Mouse (Mus musculus) heart, embryonic 11.5 days (tissue): ENCODE results near the gene Zfp235. TPM values are rescaled to one million over a fixed set of nuclear protein-coding genes. Genes with fewer than 3 reads are reported as not detected.

Experiments
- ATAC-seq: fragments of 200-750 bp; cut with Nextera tagmentation; replicated peaks from 2 replicates; pipeline ENCODE4 v1.8.0; 2017; ENCODE audit warnings: moderate library complexity; ENCODE audit not compliant: insufficient number of reproducible peaks, low FRiP score, low TSS enrichment
- H3K27ac ChIP-seq: fragments of 300-500 bp; sonication (generic); 2 replicates; pipeline ENCODE4 v1.5.1; 2014; ENCODE audit warnings: mild to moderate bottlenecking, low read depth, low read length
- H3K27me3 ChIP-seq: fragments of 300-500 bp; sonication (generic); 2 replicates; pipeline ENCODE4 v1.6.1; 2014; ENCODE audit warnings: mild to moderate bottlenecking, low read length, mixed read lengths; ENCODE audit not compliant: control insufficient read depth, insufficient read depth
- H3K36me3 ChIP-seq: fragments of 300-500 bp; sonication (generic); 2 replicates; pipeline ENCODE4 v1.6.1; 2014; ENCODE audit warnings: mild to moderate bottlenecking, low read length, moderate library complexity, mixed read lengths; ENCODE audit not compliant: control insufficient read depth, insufficient read depth
- H3K4me1 ChIP-seq: fragments of 300-500 bp; sonication (generic); 2 replicates; pipeline ENCODE4 v1.6.1; 2014; ENCODE audit warnings: low read length; ENCODE audit not compliant: control insufficient read depth, insufficient read depth
- H3K4me2 ChIP-seq: fragments of 300-500 bp; sonication (generic); 2 replicates; pipeline ENCODE4 v1.6.1; 2014; ENCODE audit warnings: mild to moderate bottlenecking, moderate library complexity
- H3K4me3 ChIP-seq: fragments of 300-500 bp; sonication (generic); 2 replicates; pipeline ENCODE4 v1.5.1; 2014; ENCODE audit warnings: low read depth, low read length
- H3K9ac ChIP-seq: fragments of 300-500 bp; sonication (generic); 2 replicates; pipeline ENCODE4 v1.6.1; 2014; ENCODE audit warnings: mild to moderate bottlenecking, low read depth, low read length, moderate library complexity
- H3K9me3 ChIP-seq: fragments of 300-500 bp; sonication (generic); replicated peaks from 2 replicates; pipeline ENCODE4 v1.6.1; 2016; ENCODE audit warnings: low read length; ENCODE audit not compliant: control insufficient read depth
- WGBS: fragments of 180-500 bp; shearing (Covaris S2); extraction: QIAGEN DNeasy Blood & Tissue Kit; methylation state at CpG from one replicate; pipeline ENCODE4 v1.1.7; 2014; ENCODE audit not compliant: insufficient replicate concordance; 5-methylcytosine and 5-hydroxymethylcytosine counted together
- polyA plus RNA-seq: library from polyadenylated mRNA; unstranded; fragments of >200 nt; fragmentation: Nextera tagmentation; extraction: Ambion mirVana; gene quantifications from 2 replicates; pipeline ENCODE4 v1.2.1, GENCODE M21; 2014

The Zfp235 gene
- 7.7 and 10.6 TPM in 2 replicates for polyA plus RNA-seq

GRCm38 (mm10) chr7:24133996-24134828, at the start of gene Zfp235:
Zfp235 (plus strand) TSS chr7:24134169.
- Histone ChIP-seq H3K36me3 (peaks cover 10% of the 10 kb centered on the region), H3K4me3 (peak within 1 kb of the TSS; percentile 77), H3K27ac (no peak within 1 kb of the TSS), H3K9me3 (no peaks in the 10 kb centered on the region), H3K4me2 (peak within 1 kb of the TSS; percentile 81), H3K27me3 (no peaks in the 10 kb centered on the region), H3K9ac (peak within 1 kb of the TSS; percentile 82), H3K4me1 (0 out of 2 replicates have a peak, but pooled peaks cover 3% of the 10 kb centered on the region)
- 3% methylated on average over 32 of the region's 32 CpGs for WGBS
- ATAC-seq, result peak; percentile 88

DNA sequence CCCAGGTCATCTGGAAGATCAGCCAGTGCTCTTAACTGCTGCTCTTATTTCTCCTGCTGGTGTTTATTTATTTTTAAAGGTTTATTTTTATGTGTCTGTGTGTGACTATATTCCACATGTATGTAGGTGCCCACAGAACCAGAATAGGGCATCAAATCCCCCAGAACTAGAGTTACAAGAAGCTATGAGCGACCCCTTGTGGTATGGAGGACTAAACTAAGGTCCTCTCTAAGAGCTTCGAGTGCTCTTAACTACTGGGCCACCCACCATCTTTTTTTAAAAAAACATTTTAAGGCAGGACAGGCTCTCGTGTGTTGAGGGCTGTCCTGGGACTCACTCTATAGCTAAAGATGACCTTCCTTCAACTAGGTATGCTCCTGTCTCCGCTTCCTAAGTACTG, 47.1 kb upstream of the Zfp235 start:
- no peak overlapping the region for H3K27ac ChIP-seq
- no peak overlapping the region for H3K9ac ChIP-seq
- ATAC-seq, result no peak
- no peak overlapping the region for H3K4me3 ChIP-seq
- 91% methylated on average over 4 of the region's 4 CpGs for WGBS
- no peak overlapping the region for H3K4me2 ChIP-seq
- H3K36me3 ChIP-seq, result peaks cover 22% of the 10 kb centered on the region
- peaks cover 2% of the 10 kb centered on the region for H3K9me3 ChIP-seq
- no peaks in the 10 kb centered on the region for H3K27me3 ChIP-seq
- peaks cover 11% of the 10 kb centered on the region for H3K4me1 ChIP-seq

DNA sequence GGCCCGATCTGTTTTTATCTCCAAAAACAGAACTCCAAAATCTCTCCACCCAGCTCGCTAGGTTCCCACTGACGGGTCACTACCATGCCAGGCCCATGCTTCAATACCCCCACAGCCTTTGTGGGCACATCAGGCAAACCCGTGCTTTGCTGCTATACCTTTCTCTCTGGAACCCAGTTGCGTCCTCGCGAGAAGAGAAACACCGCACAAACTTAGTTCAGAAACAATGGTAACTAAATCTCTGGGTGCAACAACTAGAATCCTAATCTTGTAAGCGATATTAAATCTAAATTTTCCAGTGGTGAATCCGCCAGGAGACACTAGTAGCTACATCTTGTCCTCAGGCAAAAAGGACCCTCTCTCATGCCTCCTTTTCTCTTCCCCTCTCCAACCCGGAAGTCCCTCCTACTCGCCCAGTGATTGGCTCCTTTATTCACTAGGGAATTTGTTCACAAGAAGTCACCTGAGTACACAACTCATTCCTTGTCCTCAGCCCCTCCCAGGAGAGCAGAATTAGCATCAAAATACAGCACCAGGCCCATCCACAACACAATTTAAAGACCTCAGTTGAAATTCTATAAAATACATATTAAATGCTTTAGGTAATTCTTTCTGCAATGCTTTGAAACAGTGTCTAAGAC, 46.4 kb upstream of the Zfp235 start:
- ATAC-seq, result no peak
- peaks cover 8% of the 10 kb centered on the region for H3K4me1 ChIP-seq
- H3K9ac ChIP-seq, result no peak overlapping the region
- H3K27me3 ChIP-seq, result no peaks in the 10 kb centered on the region
- no peak overlapping the region for H3K4me3 ChIP-seq
- H3K36me3 ChIP-seq, result peaks cover 22% of the 10 kb centered on the region
- no peaks in the 10 kb centered on the region for H3K9me3 ChIP-seq
- H3K4me2 ChIP-seq, result no peak overlapping the region
- WGBS, result 95% methylated on average over 12 of the region's 12 CpGs
- no peak overlapping the region for H3K27ac ChIP-seq

- no peak; the same call in 1 of the 2 replicates for ATAC-seq
- Histone ChIP-seq H3K4me2 (no peak overlapping the region), H3K27me3 (no peaks in the 10 kb centered on the region), H3K4me1 (no peaks in the 10 kb centered on the region), H3K36me3 (peaks cover 86% of the 10 kb centered on the region), H3K9me3 (peaks cover 77% of the 10 kb centered on the region), H3K4me3 (no peak overlapping the region), H3K27ac (no peak overlapping the region), H3K9ac (no peak overlapping the region)
- WGBS, result 94% methylated on average over 9 of the region's 9 CpGs
Measured at GRCm38 (mm10) chr7:24104403-24104802, 29.6 kb upstream of the Zfp235 start.

DNA sequence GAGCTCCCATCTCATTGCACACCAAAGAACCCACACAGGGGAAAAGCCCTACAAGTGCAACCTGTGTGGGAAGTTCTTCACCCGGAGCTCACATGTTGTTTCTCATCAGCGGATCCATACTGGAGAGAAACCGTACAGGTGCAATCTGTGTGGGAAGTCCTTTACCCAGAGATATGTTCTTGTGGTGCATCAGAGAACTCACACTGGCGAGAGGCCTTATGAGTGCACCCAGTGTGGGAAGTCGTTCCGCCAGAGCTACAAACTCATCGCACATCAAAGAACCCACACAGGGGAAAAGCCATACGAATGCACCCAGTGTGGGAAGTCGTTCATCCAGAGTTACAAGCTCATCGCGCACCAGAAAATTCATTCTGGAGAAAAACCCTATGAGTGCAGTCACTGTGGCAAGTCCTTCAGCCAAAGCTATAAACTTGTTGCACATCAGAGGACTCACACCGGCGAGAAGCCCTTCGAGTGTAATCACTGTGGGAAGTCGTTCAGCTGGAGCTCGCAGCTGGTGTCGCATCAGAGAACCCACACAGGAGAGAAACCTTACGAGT, 28.7 kb upstream of the Zfp235 start:
- Histone ChIP-seq H3K4me3 (no peak overlapping the region), H3K27ac (no peak overlapping the region), H3K4me2 (no peak overlapping the region), H3K4me1 (no peaks in the 10 kb centered on the region), H3K27me3 (no peaks in the 10 kb centered on the region), H3K36me3 (peaks cover 83% of the 10 kb centered on the region), H3K9ac (no peak overlapping the region), H3K9me3 (peaks cover 75% of the 10 kb centered on the region)
- 93% methylated on average over 18 of the region's 18 CpGs for WGBS
- ATAC-seq, result no peak

- Histone ChIP-seq H3K4me1 (no peaks in the 10 kb centered on the region; the same call in 1 of the 2 replicates), H3K4me3 (no peak overlapping the region), H3K27ac (no peak overlapping the region), H3K4me2 (no peak overlapping the region), H3K36me3 (peaks cover 26% of the 10 kb centered on the region), H3K27me3 (no peaks in the 10 kb centered on the region), H3K9me3 (peaks cover 28% of the 10 kb centered on the region), H3K9ac (no peak overlapping the region)
- no peak for ATAC-seq
- WGBS, result 91% methylated on average over 7 of the region's 7 CpGs
Measured at GRCm38 (mm10) chr7:24110839-24111238, 23.1 kb upstream of the Zfp235 start.

DNA sequence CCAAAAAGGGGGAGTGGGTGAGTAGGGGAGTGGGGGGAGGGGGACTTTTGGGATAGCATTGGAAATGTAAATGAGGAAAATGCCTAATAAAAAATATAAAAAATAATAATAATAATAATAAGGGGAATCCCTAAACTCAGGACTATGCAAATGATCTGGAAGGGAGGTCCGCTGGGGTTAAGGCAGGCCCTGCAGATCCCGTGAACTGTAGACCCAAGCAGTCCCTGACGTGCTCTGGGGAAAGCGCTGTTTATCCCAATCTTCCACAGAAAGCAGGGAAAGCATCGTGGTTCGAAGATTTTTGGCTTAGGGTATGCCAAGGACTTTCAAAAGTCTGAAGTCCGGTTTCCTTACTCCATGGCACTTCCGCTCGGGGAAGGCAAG, 22.2 kb upstream of the Zfp235 start:
- Histone ChIP-seq H3K4me3 (peak overlapping the region; percentile 66), H3K9ac (peak overlapping the region; percentile 83), H3K9me3 (peaks cover 19% of the 10 kb centered on the region), H3K36me3 (peaks cover 17% of the 10 kb centered on the region), H3K27ac (peak overlapping the region; percentile 25; the same call in 1 of the 2 replicates), H3K4me1 (no peaks in the 10 kb centered on the region; the same call in 1 of the 2 replicates), H3K27me3 (no peaks in the 10 kb centered on the region), H3K4me2 (peak overlapping the region; percentile 80)
- peak; percentile 49 for ATAC-seq
- WGBS, result 8% methylated on average over 9 of the region's 9 CpGs

- no peaks in the 10 kb centered on the region; the same call in 1 of the 2 replicates for H3K4me1 ChIP-seq
- 3% methylated on average over 23 of the region's 23 CpGs for WGBS
- H3K36me3 ChIP-seq, result peaks cover 12% of the 10 kb centered on the region
- no peaks in the 10 kb centered on the region for H3K27me3 ChIP-seq
- peak within 1 kb of the TSS; percentile 65 for H3K27ac ChIP-seq
- peak within 1 kb of the TSS; percentile 66 for H3K4me3 ChIP-seq
- peak within 1 kb of the TSS; percentile 80 for H3K4me2 ChIP-seq
- H3K9ac ChIP-seq, result peak within 1 kb of the TSS; percentile 83
- peaks cover 14% of the 10 kb centered on the region for H3K9me3 ChIP-seq
- ATAC-seq, result peak; percentile 87
Measured at GRCm38 (mm10) chr7:24112156-24112856, 21.7 kb upstream of the Zfp235 start, which contains the start of gene Zfp112. Zfp112 (plus strand) TSS chr7:24112314.
